10 mouse cellular contexts compared by ENCODE assay signal in genomic region chr7:28290165-28290564, GRCm38 (mm10). TPM values are rescaled to one million over a fixed set of nuclear protein-coding genes. Genes with fewer than 3 reads are reported as not detected.
DNase-seq lines count a peak whose midpoint lies in the region; ATAC-seq lines count a peak whose summit lies in the region.
"Had no signal": no experiment of that assay in that cellular context is flagged by ENCODE, and none has a peak within 500 bp of the region (broad histone marks: within the 10 kb centered on the region; RNA-seq: fewer than 3 reads in every experiment).

No protein-coding gene starts in this region.

- no peaks in the 10 kb centered on the region for H3K36me3 ChIP-seq in kidney, embryonic 15.5 days
- peaks cover 20% of the 10 kb centered on the region for H3K36me3 ChIP-seq in hindbrain, embryonic 10.5 days
- no peaks in the 10 kb centered on the region for H3K36me3 ChIP-seq in midbrain, embryonic 14.5 days (ENCODE audit: control insufficient read depth, insufficient read depth, low read length)

- H3K4me3 ChIP-seq in kidney, embryonic 15.5 days (replicated peaks): peak overlapping the region; percentile 36
- peak overlapping the region; percentile 45 for H3K4me3 ChIP-seq in hindbrain, embryonic 10.5 days
- peak overlapping the region; percentile 19; the same call in 1 of the 2 replicates for H3K4me3 ChIP-seq in midbrain, embryonic 14.5 days (replicated peaks; ENCODE audit: low read depth, low read length)

- H3K9ac ChIP-seq in kidney, embryonic 15.5 days: peak overlapping the region; percentile 12; the same call in 1 of the 2 replicates
- H3K9ac ChIP-seq in midbrain, embryonic 14.5 days (replicated peaks; ENCODE audit: low read length): peak overlapping the region; percentile 26; the same call in 1 of the 2 replicates

- ATAC-seq in kidney, embryonic 15.5 days (replicated peaks; ENCODE audit: low FRiP score): peak; percentile 26; the same call in 1 of the 2 replicates
- no peak for ATAC-seq in midbrain, embryonic 14.5 days (ENCODE audit: low FRiP score, low TSS enrichment)
- ATAC-seq: Patski had no signal

- peaks cover 23% of the 10 kb centered on the region for H3K4me1 ChIP-seq in kidney, embryonic 15.5 days
- peaks cover 42% of the 10 kb centered on the region for H3K4me1 ChIP-seq in hindbrain, embryonic 10.5 days (replicated peaks)
- peaks cover 7% of the 10 kb centered on the region; the same call in 1 of the 2 replicates for H3K4me1 ChIP-seq in midbrain, embryonic 14.5 days (ENCODE audit: control insufficient read depth, insufficient read depth, low read length)

- H3K9me3 ChIP-seq in kidney, embryonic 15.5 days (replicated peaks): no peaks in the 10 kb centered on the region
- H3K9me3 ChIP-seq in hindbrain, embryonic 10.5 days: no peaks in the 10 kb centered on the region
- H3K9me3 ChIP-seq in midbrain, embryonic 14.5 days (ENCODE audit: control insufficient read depth, low read length): no peaks in the 10 kb centered on the region

- peak overlapping the region; percentile 62 for H3K4me2 ChIP-seq in kidney, embryonic 15.5 days
- peak overlapping the region; percentile 50 for H3K4me2 ChIP-seq in midbrain, embryonic 14.5 days (ENCODE audit: low read length)

- 0% methylated on average over 18 of the region's 18 CpGs for WGBS in kidney, embryonic 15.5 days
- WGBS in hindbrain, embryonic 10.5 days: 0% methylated on average over 16 of the region's 18 CpGs
- 1% methylated on average over 18 of the region's 18 CpGs for WGBS in midbrain, embryonic 14.5 days

- DNase-seq in kidney, postnatal 36 days: no peak
- peak; percentile 67 for DNase-seq in ZHBTc4 (ENCODE audit: low read depth, low spot score)
- peak; percentile 48 for DNase-seq in hindbrain, embryonic 10.5 days (ENCODE audit: low spot score)
- DNase-seq in midbrain, embryonic 14.5 days: peak; percentile 61
- no peak for DNase-seq in layer of hippocampus, adult 11-12 months (ENCODE audit: low spot score)
- no peak for DNase-seq in spleen, postnatal 10 days (ENCODE audit: low spot score in 2 of 2)
- no peak for DNase-seq in adrenal gland, postnatal 10 days

- peaks cover 81% of the 10 kb centered on the region for H3K27me3 ChIP-seq in kidney, embryonic 15.5 days
- H3K27me3 ChIP-seq in hindbrain, embryonic 10.5 days (ENCODE audit: insufficient read depth, poor library complexity, severe bottlenecking): peaks cover 80% of the 10 kb centered on the region
- H3K27me3 ChIP-seq in midbrain, embryonic 14.5 days (ENCODE audit: control insufficient read depth, insufficient read depth, low read length): peaks cover 20% of the 10 kb centered on the region

- H3K27ac ChIP-seq in kidney, embryonic 15.5 days: no peak overlapping the region
- H3K27ac ChIP-seq in hindbrain, embryonic 10.5 days: peak overlapping the region; percentile 74
- no peak overlapping the region for H3K27ac ChIP-seq in midbrain, embryonic 14.5 days (replicated peaks; ENCODE audit: low read depth, low read length)

RNA-seq across cellular contexts. Expression of gene Selenov, which starts 0.8 kb away (rescaled TPM):
- 0.42 and 0.57 TPM in 2 replicates for polyA plus RNA-seq in kidney, embryonic 15.5 days (2015; fragmentation: Nextera tagmentation; extraction: Ambion mirVana)
- polyA plus RNA-seq in hindbrain, embryonic 10.5 days (2016; fragmentation: Nextera tagmentation; extraction: Ambion mirVana): 0.58 and 0.80 TPM in 2 replicates
- polyA plus RNA-seq in midbrain, embryonic 14.5 days (2014; fragmentation: Nextera tagmentation; extraction: Ambion mirVana): 0.28 and 1.8 TPM in 2 replicates
- 1 to 10 TPM in 1 of 2 experiments, not detected in 1; 1.2 TPM for total RNA-seq in adrenal gland, postnatal 10 days (2021)
- polyA plus RNA-seq: Patski; small intestine, adult 2 months had no signal

RNA-seq across cellular contexts. Expression of gene Dll3, which starts 11.9 kb away (rescaled TPM):
- 0.52 and 0.63 TPM in 2 replicates for polyA plus RNA-seq in kidney, embryonic 15.5 days (2015; fragmentation: Nextera tagmentation; extraction: Ambion mirVana)
- 50.2 and 88.5 TPM in 2 replicates for polyA plus RNA-seq in hindbrain, embryonic 10.5 days (2016; fragmentation: Nextera tagmentation; extraction: Ambion mirVana)
- 24.1 and 32.2 TPM in 2 replicates for polyA plus RNA-seq in midbrain, embryonic 14.5 days (2014; fragmentation: Nextera tagmentation; extraction: Ambion mirVana)
- total RNA-seq in adrenal gland, postnatal 10 days (2021): under 1 TPM; 0.33 to 0.36 TPM

RNA-seq across cellular contexts. Expression of gene Eid2b, which starts 12.6 kb away (rescaled TPM):
- polyA plus RNA-seq in kidney, embryonic 15.5 days (2015; fragmentation: Nextera tagmentation; extraction: Ambion mirVana): 11.4 and 11.6 TPM in 2 replicates
- polyA plus RNA-seq in hindbrain, embryonic 10.5 days (2016; fragmentation: Nextera tagmentation; extraction: Ambion mirVana): 11.8 and 14.3 TPM in 2 replicates
- polyA plus RNA-seq in midbrain, embryonic 14.5 days (2014; fragmentation: Nextera tagmentation; extraction: Ambion mirVana): 40.2 TPM in 2 replicates
- total RNA-seq in adrenal gland, postnatal 10 days (2021): 10 to 100 TPM; 13.4 to 15.7 TPM

RNA-seq across cellular contexts. Expression of gene Timm50, which starts 21.7 kb away (rescaled TPM):
- 154 and 160 TPM in 2 replicates for polyA plus RNA-seq in kidney, embryonic 15.5 days (2015; fragmentation: Nextera tagmentation; extraction: Ambion mirVana)
- polyA plus RNA-seq in hindbrain, embryonic 10.5 days (2016; fragmentation: Nextera tagmentation; extraction: Ambion mirVana): 252 and 255 TPM in 2 replicates
- 136 and 138 TPM in 2 replicates for polyA plus RNA-seq in midbrain, embryonic 14.5 days (2014; fragmentation: Nextera tagmentation; extraction: Ambion mirVana)
- total RNA-seq in adrenal gland, postnatal 10 days (2021): 100 to 1,000 TPM; 108 to 114 TPM

RNA-seq across cellular contexts. Expression of gene Eid2, which starts 22.5 kb away (rescaled TPM):
- 1.8 and 2.1 TPM in 2 replicates for polyA plus RNA-seq in kidney, embryonic 15.5 days (2015; fragmentation: Nextera tagmentation; extraction: Ambion mirVana)
- 2.1 TPM in 2 replicates for polyA plus RNA-seq in hindbrain, embryonic 10.5 days (2016; fragmentation: Nextera tagmentation; extraction: Ambion mirVana)
- 6.8 and 14.7 TPM in 2 replicates for polyA plus RNA-seq in midbrain, embryonic 14.5 days (2014; fragmentation: Nextera tagmentation; extraction: Ambion mirVana)
- total RNA-seq in adrenal gland, postnatal 10 days (2021): 10 to 100 TPM; 22.8 to 34.9 TPM

Comparison
In these comparisons a context has a peak if more than half of its experiments do, and no peak if none do; other contexts are left out.
1. DNase-seq: peak in ZHBTc4 (single experiment), hindbrain, embryonic 10.5 days (single experiment) and midbrain, embryonic 14.5 days (single experiment); none in kidney, postnatal 36 days (0 of 2), layer of hippocampus, adult 11-12 months (single experiment), spleen, postnatal 10 days (0 of 2) and adrenal gland, postnatal 10 days (single experiment).
2. RNA of gene Dll3, which starts 11.9 kb away (polyA plus RNA-seq): 50.2 to 88.5 TPM in hindbrain, embryonic 10.5 days and 24.1 to 32.2 TPM in midbrain, embryonic 14.5 days; 0.52 to 0.63 TPM in kidney, embryonic 15.5 days; every median in the first group is over 10 times any median in the second.
3. Peak in every context shown above with its lines, with median percentiles within 50 percentile points of each other: H3K4me3 ChIP-seq.